20 mouse cellular contexts compared by ENCODE assay signal in the genomic region with DNA sequence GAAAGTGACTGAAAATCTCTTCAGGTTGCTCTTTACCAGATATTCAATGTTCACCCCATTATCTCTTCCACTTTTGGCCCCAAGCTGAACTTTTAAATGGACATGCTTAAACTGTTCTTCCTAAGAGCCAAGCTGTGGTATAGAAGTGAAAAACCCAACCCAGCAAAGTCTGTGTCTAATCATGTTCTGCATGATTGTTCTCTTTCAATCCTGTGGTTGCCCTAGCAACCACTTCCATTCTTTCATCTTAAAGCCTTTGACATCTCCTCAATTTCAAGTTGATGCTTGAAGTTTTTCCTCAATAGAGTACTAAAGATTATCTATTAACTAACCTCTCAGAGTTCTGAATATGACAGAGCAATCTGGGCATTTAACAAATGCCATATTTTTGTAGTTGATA.
DNase-seq lines count a peak whose midpoint lies in the region; ATAC-seq lines count a peak whose summit lies in the region.
"Had no signal": no experiment of that assay in that cellular context is flagged by ENCODE, and none has a peak within 500 bp of the region (broad histone marks: within the 10 kb centered on the region; RNA-seq: fewer than 3 reads in every experiment).

No protein-coding gene starts in this region.

- DNase-seq in hindbrain, embryonic 11.5 days (ENCODE audit: low spot score): peak; percentile 19
- DNase-seq in midbrain, embryonic 14.5 days: peak; percentile 6
- DNase-seq in embryo, embryonic 10 days (ENCODE audit: low spot score): peak; percentile 22
- peak; percentile 6 for DNase-seq in mesoderm, embryonic 11.5 days (ENCODE audit: low read depth, low spot score)
- DNase-seq in cerebellum, adult 11-12 months: no peak
- DNase-seq: adrenal gland, adult 2 months; adrenal gland, postnatal 25 days; cerebellum, adult 8-10 months; cerebellum, postnatal 14 days; forebrain, postnatal 0 days; gastrocnemius, postnatal 14 days had no signal

- H3K9me3 ChIP-seq in hindbrain, embryonic 11.5 days (ENCODE audit: control insufficient read depth, low read length): no peaks in the 10 kb centered on the region
- no peaks in the 10 kb centered on the region; the same call in 1 of the 2 replicates for H3K9me3 ChIP-seq in hindbrain, embryonic 12.5 days (replicated peaks)
- no peaks in the 10 kb centered on the region for H3K9me3 ChIP-seq in midbrain, embryonic 14.5 days (ENCODE audit: control insufficient read depth, low read length)
- H3K9me3 ChIP-seq in midbrain, embryonic 16.5 days (replicated peaks; ENCODE audit: control insufficient read depth, low read length, poor library complexity, severe bottlenecking): no peaks in the 10 kb centered on the region
- H3K9me3 ChIP-seq: embryonic facial prominence, embryonic 12.5 days had no signal

- no peaks in the 10 kb centered on the region for H3K4me1 ChIP-seq in hindbrain, embryonic 11.5 days (replicated peaks; ENCODE audit: control insufficient read depth, insufficient read depth, low read length)
- H3K4me1 ChIP-seq in hindbrain, embryonic 12.5 days: no peaks in the 10 kb centered on the region
- no peaks in the 10 kb centered on the region for H3K4me1 ChIP-seq in midbrain, embryonic 14.5 days (ENCODE audit: control insufficient read depth, insufficient read depth, low read length)
- H3K4me1 ChIP-seq in midbrain, embryonic 16.5 days (ENCODE audit: control insufficient read depth, insufficient read depth, low read length): no peaks in the 10 kb centered on the region
- H3K4me1 ChIP-seq: embryonic facial prominence, embryonic 12.5 days; heart, embryonic 12.5 days; hindbrain, embryonic 10.5 days had no signal

- H3K27ac ChIP-seq in hindbrain, embryonic 11.5 days (ENCODE audit: low read depth, low read length): no peak overlapping the region
- H3K27ac ChIP-seq in hindbrain, embryonic 12.5 days: no peak overlapping the region
- no peak overlapping the region for H3K27ac ChIP-seq in midbrain, embryonic 14.5 days (replicated peaks; ENCODE audit: low read depth, low read length)
- H3K27ac ChIP-seq in midbrain, embryonic 16.5 days (ENCODE audit: low read length): no peak overlapping the region
- H3K27ac ChIP-seq: embryonic facial prominence, embryonic 12.5 days; forebrain, embryonic 12.5 days; hindbrain, embryonic 10.5 days had no signal

- no peaks in the 10 kb centered on the region for H3K36me3 ChIP-seq in hindbrain, embryonic 11.5 days (ENCODE audit: control insufficient read depth, insufficient read depth, low read length)
- no peaks in the 10 kb centered on the region for H3K36me3 ChIP-seq in hindbrain, embryonic 12.5 days
- no peaks in the 10 kb centered on the region for H3K36me3 ChIP-seq in midbrain, embryonic 14.5 days (ENCODE audit: control insufficient read depth, insufficient read depth, low read length)
- H3K36me3 ChIP-seq in midbrain, embryonic 16.5 days (ENCODE audit: control insufficient read depth, insufficient read depth, low read length): no peaks in the 10 kb centered on the region
- H3K36me3 ChIP-seq: embryonic facial prominence, embryonic 12.5 days; forebrain, embryonic 12.5 days; heart, embryonic 12.5 days; hindbrain, embryonic 10.5 days had no signal

- ATAC-seq in hindbrain, embryonic 11.5 days (ENCODE audit: low FRiP score): no peak
- no peak for ATAC-seq in hindbrain, embryonic 12.5 days (ENCODE audit: low FRiP score)
- ATAC-seq in midbrain, embryonic 14.5 days (ENCODE audit: low FRiP score, low TSS enrichment): no peak
- ATAC-seq in midbrain, embryonic 16.5 days: no peak
- ATAC-seq in granulocyte monocyte progenitor cell, adult 5-6 weeks (replicated peaks; ENCODE audit: poor library complexity, severe bottlenecking): no peak
- ATAC-seq: forebrain, postnatal 0 days; hindbrain, embryonic 16.5 days; Patski had no signal

- no peaks in the 10 kb centered on the region for H3K27me3 ChIP-seq in hindbrain, embryonic 11.5 days (ENCODE audit: control insufficient read depth, insufficient read depth, low read length)
- H3K27me3 ChIP-seq in hindbrain, embryonic 12.5 days: no peaks in the 10 kb centered on the region
- no peaks in the 10 kb centered on the region for H3K27me3 ChIP-seq in midbrain, embryonic 14.5 days (ENCODE audit: control insufficient read depth, insufficient read depth, low read length)
- no peaks in the 10 kb centered on the region for H3K27me3 ChIP-seq in midbrain, embryonic 16.5 days (ENCODE audit: control insufficient read depth, insufficient read depth, low read depth, low read length)
- H3K27me3 ChIP-seq: embryonic facial prominence, embryonic 12.5 days; forebrain, embryonic 12.5 days; heart, embryonic 12.5 days; Patski had no signal

- no peak overlapping the region for H3K4me3 ChIP-seq in hindbrain, embryonic 11.5 days (ENCODE audit: low read depth, low read length)
- no peak overlapping the region for H3K4me3 ChIP-seq in hindbrain, embryonic 12.5 days
- no peak overlapping the region for H3K4me3 ChIP-seq in midbrain, embryonic 14.5 days (replicated peaks; ENCODE audit: low read depth, low read length)
- H3K4me3 ChIP-seq in midbrain, embryonic 16.5 days (ENCODE audit: low read depth, low read length): no peak overlapping the region
- H3K4me3 ChIP-seq: embryonic facial prominence, embryonic 12.5 days; forebrain, embryonic 12.5 days; heart, embryonic 12.5 days; hindbrain, embryonic 10.5 days had no signal

- no peak overlapping the region for H3K9ac ChIP-seq in hindbrain, embryonic 11.5 days (ENCODE audit: low read depth, low read length)
- H3K9ac ChIP-seq in hindbrain, embryonic 12.5 days: no peak overlapping the region
- H3K9ac ChIP-seq in midbrain, embryonic 14.5 days (replicated peaks; ENCODE audit: low read length): no peak overlapping the region
- H3K9ac ChIP-seq in midbrain, embryonic 16.5 days (ENCODE audit: low read depth, low read length): no peak overlapping the region
- H3K9ac ChIP-seq: embryonic facial prominence, embryonic 12.5 days; forebrain, embryonic 12.5 days; forebrain, postnatal 0 days; heart, embryonic 12.5 days had no signal

- no peak overlapping the region for H3K4me2 ChIP-seq in hindbrain, embryonic 11.5 days (replicated peaks; ENCODE audit: low read depth, low read length)
- H3K4me2 ChIP-seq in hindbrain, embryonic 12.5 days (replicated peaks): no peak overlapping the region
- H3K4me2 ChIP-seq in midbrain, embryonic 14.5 days (ENCODE audit: low read length): no peak overlapping the region
- no peak overlapping the region for H3K4me2 ChIP-seq in midbrain, embryonic 16.5 days (ENCODE audit: low read length)
- H3K4me2 ChIP-seq: embryonic facial prominence, embryonic 12.5 days; forebrain, embryonic 12.5 days; heart, embryonic 12.5 days had no signal
